Mouse (Mus musculus) lung, embryonic 16.5 days (tissue): ENCODE measurements around the gene Nes. TPM values are rescaled to one million over a fixed set of nuclear protein-coding genes. Genes with fewer than 3 reads are reported as not detected.
A peak's percentile ranks its signal among the peaks of the same experiment; 100 is the strongest.

ENCODE experiments used
- ATAC-seq: fragments of 200-750 bp; cut with Nextera tagmentation; 2 replicates; pipeline ENCODE4 v1.8.0; 2017; ENCODE audit warnings: low read depth, mild to moderate bottlenecking, moderate library complexity
- H3K27ac ChIP-seq: fragments of 300-500 bp; sonication (generic); 2 replicates; pipeline ENCODE4 v1.5.1; 2014; ENCODE audit warnings: mild to moderate bottlenecking, control low read depth, low read length
- H3K27me3 ChIP-seq: fragments of 300-500 bp; sonication (generic); 2 replicates; pipeline ENCODE4 v1.6.1; 2014; ENCODE audit warnings: low read depth, low read length, mixed read lengths; ENCODE audit not compliant: control insufficient read depth, insufficient read depth
- H3K36me3 ChIP-seq: fragments of 300-500 bp; sonication (generic); 2 replicates; pipeline ENCODE4 v1.6.1; 2014; ENCODE audit warnings: low read length; ENCODE audit not compliant: control insufficient read depth, insufficient read depth
- H3K4me1 ChIP-seq: fragments of 300-500 bp; sonication (generic); replicated peaks from 2 replicates; pipeline ENCODE4 v1.6.1; 2014; ENCODE audit warnings: low read length, mixed read lengths; ENCODE audit not compliant: control insufficient read depth, insufficient read depth
- H3K4me2 ChIP-seq: fragments of 300-500 bp; sonication (generic); 2 replicates; pipeline ENCODE4 v1.6.1; 2014; ENCODE audit warnings: low read depth, low read length, control low read depth
- H3K4me3 ChIP-seq: fragments of 300-500 bp; sonication (generic); 2 replicates; pipeline ENCODE4 v1.5.1; 2014; ENCODE audit warnings: mild to moderate bottlenecking, low read length, control low read depth
- H3K9ac ChIP-seq: fragments of 300-500 bp; sonication (generic); 2 replicates; pipeline ENCODE4 v1.6.1; 2014; ENCODE audit warnings: low read length, control low read depth
- H3K9me3 ChIP-seq: fragments of 300-500 bp; sonication (generic); 2 replicates; pipeline ENCODE4 v1.6.1; 2016; ENCODE audit warnings: low read length; ENCODE audit not compliant: control insufficient read depth
- WGBS: fragments of 180-500 bp; shearing (Covaris S2); extraction: QIAGEN DNeasy Blood & Tissue Kit; methylation state at CpG from one replicate; pipeline ENCODE4 v1.1.7; 2014; 5-methylcytosine and 5-hydroxymethylcytosine counted together
- polyA plus RNA-seq: library from polyadenylated mRNA; unstranded; fragments of >200 nt; fragmentation: Nextera tagmentation; extraction: Ambion mirVana; gene quantifications from 2 replicates; pipeline ENCODE4 v1.2.1, GENCODE M21; 2015

Nes gene
- polyA plus RNA-seq, 1 experiment from 2014 or later, result 15.5 TPM

GRCm38 (mm10) chr3:87940611-87941010 lies 30.3 kb upstream of the Nes start:
- H3K4me2 ChIP-seq, result no peak overlapping the region
- H3K36me3 ChIP-seq, result peaks cover 51% of the 10 kb centered on the region
- H3K4me3 ChIP-seq, result no peak overlapping the region
- H3K4me1 ChIP-seq, result no peaks in the 10 kb centered on the region
- H3K9ac ChIP-seq, result no peak overlapping the region
- H3K9me3 ChIP-seq, result no peaks in the 10 kb centered on the region
- no peak overlapping the region for H3K27ac ChIP-seq
- no peak for ATAC-seq
- no peaks in the 10 kb centered on the region for H3K27me3 ChIP-seq
- 61% methylated on average over 5 of the region's 5 CpGs for WGBS

GRCm38 (mm10) chr3:87942471-87942870 lies 28.4 kb upstream of the Nes start:
- Histone ChIP-seq H3K9me3 (no peaks in the 10 kb centered on the region), H3K27ac (no peak overlapping the region), H3K27me3 (peaks cover 6% of the 10 kb centered on the region), H3K36me3 (peaks cover 48% of the 10 kb centered on the region), H3K4me3 (no peak overlapping the region), H3K4me1 (peaks cover 7% of the 10 kb centered on the region), H3K9ac (no peak overlapping the region), H3K4me2 (no peak overlapping the region)
- 90% methylated on average over 2 of the region's 2 CpGs for whole genome bisulfite sequencing
- ATAC-seq, result no peak

GRCm38 (mm10) chr3:87943586-87943985 lies 27.3 kb upstream of the Nes start:
- Histone ChIP-seq H3K4me2 (no peak overlapping the region), H3K4me3 (no peak overlapping the region), H3K9ac (no peak overlapping the region), H3K27ac (no peak overlapping the region), H3K4me1 (peaks cover 19% of the 10 kb centered on the region), H3K9me3 (no peaks in the 10 kb centered on the region), H3K36me3 (peaks cover 37% of the 10 kb centered on the region), H3K27me3 (peaks cover 9% of the 10 kb centered on the region)
- ATAC-seq, result no peak
- 63% methylated on average over 7 of the region's 7 CpGs for WGBS

- H3K9ac ChIP-seq, result no peak overlapping the region
- no peak overlapping the region for H3K4me3 ChIP-seq
- WGBS, result 36% methylated on average over 3 of the region's 4 CpGs
- H3K36me3 ChIP-seq, result peaks cover 25% of the 10 kb centered on the region
- peak; percentile 50 for ATAC-seq
- peaks cover 27% of the 10 kb centered on the region for H3K4me1 ChIP-seq
- H3K27ac ChIP-seq, result no peak overlapping the region
- no peaks in the 10 kb centered on the region for H3K9me3 ChIP-seq
- H3K4me2 ChIP-seq, result no peak overlapping the region
- H3K27me3 ChIP-seq, result peaks cover 9% of the 10 kb centered on the region
Measured at GRCm38 (mm10) chr3:87944838-87945600, 25.9 kb upstream of the Nes start.

- Histone ChIP-seq H3K27me3 (peaks cover 9% of the 10 kb centered on the region), H3K9ac (no peak overlapping the region), H3K36me3 (peaks cover 17% of the 10 kb centered on the region), H3K9me3 (no peaks in the 10 kb centered on the region), H3K27ac (no peak overlapping the region), H3K4me1 (peaks cover 32% of the 10 kb centered on the region), H3K4me3 (no peak overlapping the region), H3K4me2 (no peak overlapping the region)
- ATAC-seq, result no peak
- WGBS, result 43% methylated on average over 12 of the region's 12 CpGs
Measured at GRCm38 (mm10) chr3:87945781-87946540, 24.9 kb upstream of the Nes start.

GRCm38 (mm10) chr3:87946541-87946860 lies 24.4 kb upstream of the Nes start:
- Histone ChIP-seq H3K27me3 (peaks cover 9% of the 10 kb centered on the region), H3K4me2 (no peak overlapping the region), H3K9ac (no peak overlapping the region), H3K27ac (no peak overlapping the region), H3K4me3 (no peak overlapping the region), H3K9me3 (no peaks in the 10 kb centered on the region), H3K4me1 (peaks cover 32% of the 10 kb centered on the region), H3K36me3 (peaks cover 11% of the 10 kb centered on the region)
- no peak for ATAC-seq
- 18% methylated on average over 1 of the region's 1 CpGs for WGBS

GRCm38 (mm10) chr3:87947056-87947810 lies 23.6 kb upstream of the Nes start:
- H3K9ac ChIP-seq, result peak overlapping the region; percentile 38
- no peaks in the 10 kb centered on the region for H3K9me3 ChIP-seq
- H3K36me3 ChIP-seq, result peaks cover 5% of the 10 kb centered on the region
- peak overlapping the region; percentile 24 for H3K4me3 ChIP-seq
- peaks cover 9% of the 10 kb centered on the region for H3K27me3 ChIP-seq
- H3K27ac ChIP-seq, result no peak overlapping the region
- H3K4me1 ChIP-seq, result peaks cover 38% of the 10 kb centered on the region
- no peak for ATAC-seq
- peak overlapping the region; percentile 63 for H3K4me2 ChIP-seq
- 7% methylated on average over 26 of the region's 26 CpGs for WGBS

- Histone ChIP-seq H3K27ac (no peak overlapping the region), H3K27me3 (peaks cover 9% of the 10 kb centered on the region), H3K36me3 (no peaks in the 10 kb centered on the region), H3K9me3 (no peaks in the 10 kb centered on the region), H3K9ac (peak overlapping the region; percentile 38), H3K4me1 (peaks cover 40% of the 10 kb centered on the region), H3K4me2 (peak overlapping the region; percentile 63), H3K4me3 (peak overlapping the region; percentile 24)
- WGBS, result 2% methylated on average over 17 of the region's 17 CpGs
- no peak for ATAC-seq
Measured at GRCm38 (mm10) chr3:87947811-87948199, 23.1 kb upstream of the Nes start.
